Mouse (Mus musculus) heart, adult 2 months (tissue): ENCODE data around the gene Slc38a10.

Experiments used
- CTCF ChIP-seq: fragments of 200-600 bp; IDR thresholded peaks from 2 replicates; pipeline ENCODE4 v1.8.1; 2022; ENCODE audit warnings: antibody characterized with exemption, mild to moderate bottlenecking, moderate library complexity
- EP300 ChIP-seq: fragments of 200-500 bp; IDR thresholded peaks from 2 replicates; pipeline ENCODE4 v1.6.1; 2011; ENCODE audit warnings: low read depth, low read length, control low read depth; ENCODE audit not compliant: insufficient read depth
- POLR2A ChIP-seq: fragments of 200-500 bp; IDR thresholded peaks from 2 replicates; pipeline ENCODE4 v1.6.1; 2011; ENCODE audit warnings: mild to moderate bottlenecking, low read depth, low read length, control low read depth; ENCODE audit not compliant: insufficient read depth

DNA sequence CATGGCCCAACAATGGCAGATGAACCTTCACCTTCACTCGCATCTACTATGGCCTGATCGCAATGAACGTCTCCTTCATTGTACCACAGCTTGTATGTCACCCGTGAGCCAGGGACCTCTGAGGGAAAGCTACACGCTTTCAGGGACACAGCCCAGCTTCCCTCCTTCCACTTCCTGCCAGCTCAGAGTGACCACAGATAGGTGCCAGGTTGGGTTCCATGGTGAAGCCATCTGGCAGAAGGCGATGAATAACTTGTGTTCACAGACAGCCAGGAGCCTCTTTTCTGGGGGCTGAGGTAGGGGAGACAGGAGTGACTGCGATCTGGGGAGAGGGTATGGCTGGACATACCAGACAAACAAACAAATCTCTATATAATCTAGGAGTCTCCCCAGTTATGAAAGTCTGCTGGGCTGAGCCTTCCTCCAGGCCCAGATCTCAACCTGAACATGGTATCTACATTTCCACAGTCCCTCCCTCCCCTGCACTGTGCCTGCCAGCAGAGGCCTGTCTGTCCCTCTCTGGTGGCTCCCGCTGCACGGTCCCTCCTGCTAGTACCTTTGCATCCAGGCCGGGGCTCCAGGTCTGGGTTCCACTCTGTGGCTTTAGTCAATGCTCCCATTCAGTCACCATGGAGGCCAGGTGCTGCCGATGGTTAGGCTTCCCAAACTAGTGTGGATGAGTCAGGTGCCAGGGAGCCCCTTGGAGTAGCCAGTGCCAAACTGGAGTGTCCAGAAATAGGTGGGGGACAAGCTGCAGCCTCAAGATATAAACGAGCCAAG lies 95.0 kb downstream of the Slc38a10 start:
- TF ChIP-seq CTCF (no peak), POLR2A (no peak), EP300 (no peak)
